Mouse (Mus musculus) spleen, postnatal 36 days (tissue): ENCODE results near the gene Gast.
"Not testable (repeated sequence)": the region's sequence is repeated elsewhere in the genome, so short reads cannot be mapped to it uniquely, and the experiment has no call there.

Experiments used
- DNase-seq, 2 experiments: peaks; one replicate each; pipeline ENCODE4 v3.0.0; 2022; ENCODE audit warnings: low spot score in 2 of 2, mixed read lengths in 1 of 2

The Gast gene

GRCm38 (mm10) chr11:100333944-100334457 lies at the start of gene Gast:
Gast (plus strand) TSS chr11:100334407.
- DNase-seq: no peak

DNA sequence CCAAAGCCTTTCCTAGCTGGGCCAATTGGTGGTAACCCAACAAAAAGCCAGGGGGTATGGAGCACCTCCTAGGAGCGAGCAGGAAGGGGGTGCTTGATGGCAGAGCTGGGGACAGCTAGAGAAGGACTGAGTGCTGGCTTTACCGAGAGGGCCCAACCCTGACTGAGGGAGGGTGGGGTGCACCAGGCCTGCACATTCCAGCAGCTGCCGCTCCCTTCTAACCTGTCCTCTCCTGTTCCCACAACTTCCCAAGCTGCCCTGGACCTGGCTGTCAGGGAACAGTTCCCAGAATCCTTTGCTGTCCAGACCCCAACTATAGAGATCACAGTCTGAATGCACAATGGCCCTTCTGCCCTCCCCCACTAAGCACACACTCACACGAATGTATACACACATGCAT lies 49.2 kb upstream of the Gast start:
- no peak for DNase-seq

GRCm38 (mm10) chr11:100287024-100287423 lies 47.2 kb upstream of the Gast start:
- DNase-seq: no peak

GRCm38 (mm10) chr11:100288942-100289341 lies 45.3 kb upstream of the Gast start:
- no peak for DNase-seq

DNA sequence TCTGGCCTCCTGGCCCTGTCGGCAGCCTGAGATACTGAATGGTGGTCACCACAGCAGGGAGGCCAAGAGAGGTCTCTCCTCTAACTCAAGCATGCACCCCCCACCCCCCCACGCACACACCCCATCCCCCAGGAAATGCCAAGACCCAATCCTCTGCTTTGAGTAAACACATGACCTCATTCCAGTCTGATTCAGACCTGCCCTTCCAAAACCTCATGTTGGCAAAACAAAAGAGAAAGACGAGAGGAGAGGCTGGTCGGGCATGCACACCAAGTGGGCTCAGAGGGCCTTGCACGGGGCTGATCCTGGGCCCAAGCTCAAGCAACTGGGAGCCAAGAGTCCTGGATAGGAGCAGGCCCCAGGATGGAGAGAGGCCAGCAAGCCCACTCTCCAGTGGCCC lies 44.0 kb upstream of the Gast start:
- no peak for DNase-seq

- DNase-seq: no peak
These were observed 41.3 kb upstream of the Gast start for GRCm38 (mm10) chr11:100292884-100293283.

GRCm38 (mm10) chr11:100295308-100295707 lies 38.9 kb upstream of the Gast start:
- DNase-seq: peak; percentile 34 to 55

DNA sequence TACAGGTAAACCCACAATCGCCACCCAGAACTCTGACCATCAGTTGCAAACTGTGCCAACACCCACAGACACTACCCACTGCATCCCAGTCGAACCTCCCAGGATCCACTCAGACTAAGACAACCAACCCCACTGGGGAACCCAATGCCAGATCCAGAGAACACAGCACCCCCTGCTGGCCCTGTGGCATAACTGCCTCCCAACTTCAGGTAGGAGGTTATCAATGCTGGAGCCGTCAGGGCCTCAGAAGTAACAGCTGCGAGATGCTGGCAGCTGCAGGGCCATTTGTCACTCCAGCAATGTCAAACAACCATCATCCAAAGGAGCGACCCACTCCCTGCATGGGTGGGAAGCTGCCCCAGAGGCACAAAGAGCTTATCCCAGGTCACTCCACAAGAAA lies 36.4 kb upstream of the Gast start:
- no peak for DNase-seq

- DNase-seq: peak; percentile 62 to 67
These were observed 35.8 kb upstream of the Gast start for GRCm38 (mm10) chr11:100298274-100299036.

DNA sequence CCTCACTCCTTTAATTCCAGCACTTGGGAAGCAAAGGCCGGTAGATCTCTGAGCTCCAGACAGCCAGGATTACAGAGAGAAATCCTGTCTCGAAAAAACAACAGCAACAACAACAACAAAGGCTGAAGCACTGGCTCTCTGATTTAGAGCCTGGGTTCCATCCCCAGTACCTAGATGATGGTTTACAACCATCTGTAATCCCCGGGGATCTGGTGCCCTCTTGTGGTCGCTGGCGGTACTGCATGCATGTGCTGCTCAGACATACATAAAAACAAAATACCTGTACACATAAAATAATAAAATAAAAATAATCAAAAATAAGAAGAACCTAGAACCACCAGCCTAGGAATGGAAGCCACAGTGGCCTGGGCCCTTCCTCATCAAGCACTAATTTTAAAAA lies 33.9 kb upstream of the Gast start:
- DNase-seq: peak; percentile 23 to 35

GRCm38 (mm10) chr11:100301292-100301691 lies 32.9 kb upstream of the Gast start:
- DNase-seq: no peak

- no peak for DNase-seq
These were observed 26.3 kb upstream of the Gast start for GRCm38 (mm10) chr11:100307900-100308299.

DNA sequence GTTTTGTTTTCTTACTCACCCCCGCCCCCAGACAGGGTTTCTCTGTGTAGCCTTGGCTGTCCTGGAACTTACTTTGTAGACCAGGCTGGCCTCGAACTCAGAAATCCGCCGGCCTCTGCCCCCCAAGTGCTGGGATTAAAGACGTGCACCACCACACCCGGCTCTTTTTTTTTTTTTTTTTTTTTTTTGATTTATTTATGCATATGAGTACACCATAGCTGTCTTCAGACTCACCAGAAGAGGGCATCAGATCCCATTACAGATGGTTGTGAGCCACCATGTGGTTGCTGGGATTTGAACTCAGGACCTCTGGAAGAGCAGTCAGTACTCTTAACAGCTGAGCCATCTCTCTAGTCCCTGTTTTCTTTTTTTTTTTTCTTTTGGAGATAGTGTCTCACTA lies 25.5 kb upstream of the Gast start:
- not testable (repeated sequence) for DNase-seq

DNA sequence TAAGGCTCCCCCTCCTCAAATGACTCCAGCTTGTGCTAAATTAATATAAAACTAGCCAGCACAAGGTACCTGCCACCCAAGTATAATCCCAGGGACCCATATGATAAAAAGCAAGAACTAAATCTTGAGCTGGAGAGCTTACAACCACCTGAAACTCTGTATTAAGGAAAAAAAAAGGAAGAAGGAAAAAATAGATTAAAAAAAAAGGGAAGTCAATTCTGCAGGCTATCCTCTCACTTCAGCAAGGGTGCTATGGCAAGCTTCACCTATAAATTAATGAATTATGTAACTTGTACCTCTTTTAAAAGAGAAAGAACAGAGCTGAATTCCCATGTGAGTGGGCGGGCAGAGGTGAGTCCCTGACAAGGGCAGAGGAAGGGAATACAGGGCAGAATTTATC lies 22.6 kb upstream of the Gast start:
- no peak for DNase-seq

GRCm38 (mm10) chr11:100312096-100312679 lies 22.0 kb upstream of the Gast start:
- DNase-seq: no peak

GRCm38 (mm10) chr11:100313424-100313823 lies 20.8 kb upstream of the Gast start:
- no peak for DNase-seq

GRCm38 (mm10) chr11:100315439-100315838 lies 18.8 kb upstream of the Gast start:
- DNase-seq: no peak

DNA sequence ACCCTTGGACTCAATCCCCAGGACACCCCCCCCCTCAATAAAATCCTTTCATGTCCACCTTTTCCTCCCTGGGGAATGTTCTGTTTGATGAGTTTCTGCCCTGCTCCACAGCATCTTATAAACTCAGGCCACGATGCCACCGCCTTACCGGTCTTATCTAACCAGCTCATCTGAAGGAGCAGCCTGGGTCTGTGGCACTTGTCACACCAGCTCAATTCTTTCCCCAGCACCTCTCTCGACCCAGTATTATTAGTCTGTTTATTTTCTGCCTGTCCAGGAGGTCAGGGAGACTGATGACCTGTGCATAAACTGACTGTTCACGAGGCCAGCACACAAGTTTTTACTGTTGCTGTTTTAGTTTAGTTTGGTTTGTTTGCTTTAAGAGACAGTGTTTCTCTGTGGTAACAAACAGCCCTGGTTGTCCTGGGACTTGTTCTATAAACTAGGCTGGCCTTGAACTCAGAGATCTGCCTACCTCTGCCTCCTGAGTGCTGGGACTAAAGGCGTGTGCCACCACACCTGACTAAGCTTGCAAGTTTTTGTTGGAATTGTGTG lies 16.3 kb upstream of the Gast start:
- peak in 1 of 2 experiments; percentile 31 for DNase-seq

DNA sequence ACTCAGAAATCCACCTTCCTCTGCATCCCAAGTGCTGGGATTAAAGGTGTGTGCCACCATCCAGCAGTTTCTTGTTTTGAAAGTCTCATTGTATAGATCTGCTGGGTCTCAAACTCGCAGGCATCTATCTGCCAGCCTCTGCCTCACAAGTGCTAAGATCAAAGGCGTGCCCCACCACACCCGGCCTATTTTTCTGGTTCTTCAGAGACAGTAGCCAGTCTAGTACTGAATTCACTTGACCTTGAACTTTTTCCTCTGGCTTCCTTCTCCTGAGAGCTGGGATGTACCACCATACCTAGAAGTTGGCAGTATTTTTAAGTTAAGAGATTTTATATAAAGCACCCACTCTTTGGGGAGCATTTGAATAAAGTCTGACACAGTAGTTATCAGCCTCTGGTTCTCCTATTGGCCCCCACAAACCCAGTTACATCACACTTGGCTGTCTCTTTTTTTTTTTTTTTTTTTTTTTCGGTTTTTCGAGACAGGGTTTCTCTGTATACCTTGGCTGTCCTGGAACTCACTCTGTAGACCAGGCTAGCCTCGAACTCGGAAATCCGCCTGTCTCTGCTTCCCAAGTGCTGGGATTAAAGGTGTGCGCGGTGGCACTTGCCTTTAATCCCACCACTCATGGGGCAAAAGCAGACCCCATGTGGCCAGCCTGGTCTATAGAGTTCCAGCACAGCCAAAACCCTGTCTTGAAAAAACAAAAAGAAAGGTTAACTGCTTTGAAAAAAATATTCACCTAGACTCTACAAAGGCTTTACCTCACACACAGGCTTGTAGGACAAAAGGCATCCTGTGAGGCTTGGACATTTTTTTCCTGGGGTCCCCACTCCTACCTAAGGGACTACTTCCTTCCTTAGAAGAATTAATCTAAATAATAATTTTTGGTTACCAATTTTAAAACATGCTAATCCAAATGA lies 15.4 kb upstream of the Gast start:
- DNase-seq: peak in 1 of 2 experiments; percentile 37

- peak; percentile 100 for DNase-seq
These were observed 14.6 kb upstream of the Gast start, which contains the start of gene Eif1 for GRCm38 (mm10) chr11:100319492-100320171. Eif1 (plus strand) TSS chr11:100319885.

DNA sequence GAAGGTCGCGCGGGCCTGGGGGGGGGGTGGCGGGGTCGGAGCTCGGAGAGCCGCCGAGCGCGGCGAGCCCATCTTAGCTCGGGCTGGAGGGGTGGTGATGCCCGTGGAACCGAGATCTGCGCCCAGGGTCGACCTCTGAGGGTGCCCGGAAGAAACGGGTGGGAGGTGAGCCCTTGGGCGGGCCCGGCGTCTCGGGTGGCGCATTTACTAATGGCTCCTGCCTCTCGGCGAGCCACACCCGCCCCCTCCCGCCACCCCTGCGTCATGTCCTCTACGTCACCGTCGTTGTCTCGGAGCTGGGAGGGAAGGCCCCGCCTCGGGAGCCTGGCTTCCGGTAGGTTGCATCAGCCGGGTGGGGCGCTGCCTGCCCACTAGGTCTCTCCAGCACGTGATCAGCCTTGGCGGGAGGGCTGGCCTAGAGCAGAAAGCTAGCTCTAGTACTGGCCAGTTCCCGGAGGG lies 14.0 kb upstream of the Gast start:
- peak; percentile 96 for DNase-seq
